Mouse (Mus musculus) hindbrain, postnatal 0 days (tissue): ENCODE results near the gene Ywhag. TPM values are rescaled to one million over a fixed set of nuclear protein-coding genes. Genes with fewer than 3 reads are reported as not detected.

ENCODE experiments used
- ATAC-seq: fragments of 200-750 bp; cut with Nextera tagmentation; 2 replicates; pipeline ENCODE4 v1.8.0; 2017; ENCODE audit warnings: mild to moderate bottlenecking, moderate TSS enrichment, moderate library complexity
- DNase-seq: peaks from one replicate; pipeline ENCODE4 v3.0.0-alpha.2; 2015; ENCODE audit warnings: low spot score
- H3K27ac ChIP-seq: fragments of 300-500 bp; sonication (generic); 2 replicates; pipeline ENCODE4 v1.5.1; 2014; ENCODE audit warnings: mild to moderate bottlenecking
- H3K27me3 ChIP-seq: fragments of 300-500 bp; sonication (generic); 2 replicates; pipeline ENCODE4 v1.6.1; 2014; ENCODE audit warnings: low read length, mixed read lengths; ENCODE audit not compliant: insufficient read depth
- H3K36me3 ChIP-seq: fragments of 300-500 bp; sonication (generic); 2 replicates; pipeline ENCODE4 v1.6.1; 2014; ENCODE audit warnings: low read length, mixed read lengths; ENCODE audit not compliant: insufficient read depth
- H3K4me1 ChIP-seq: fragments of 300-500 bp; sonication (generic); 2 replicates; pipeline ENCODE4 v1.6.1; 2014; ENCODE audit warnings: antibody characterized with exemption, low read length, mixed read lengths; ENCODE audit not compliant: insufficient read depth
- H3K4me2 ChIP-seq: fragments of 300-500 bp; sonication (generic); 2 replicates; pipeline ENCODE4 v1.6.1; 2014; ENCODE audit warnings: low read depth, mild to moderate bottlenecking, low read length, moderate library complexity, mixed read lengths
- H3K4me3 ChIP-seq: fragments of 300-500 bp; sonication (generic); 2 replicates; pipeline ENCODE4 v1.5.1; 2014; ENCODE audit warnings: low read length
- H3K9ac ChIP-seq: fragments of 300-500 bp; sonication (generic); replicated peaks from 2 replicates; pipeline ENCODE4 v1.6.1; 2014; ENCODE audit warnings: mild to moderate bottlenecking, low read length, moderate library complexity, mixed read lengths
- H3K9me3 ChIP-seq: fragments of 300-500 bp; sonication (generic); 2 replicates; pipeline ENCODE4 v1.6.1; 2016; ENCODE audit warnings: low read length, mixed read lengths
- CTCF ChIP-seq: IDR thresholded peaks from 2 replicates; pipeline ENCODE4 v1.5.1; 2016; ENCODE audit warnings: antibody characterized with exemption, control low read depth, low read depth
- WGBS: fragments of 180-500 bp; shearing (Covaris S2); extraction: QIAGEN DNeasy Blood & Tissue Kit; methylation state at CpG from one replicate; pipeline ENCODE4 v1.1.7; 2014; 5-methylcytosine and 5-hydroxymethylcytosine counted together
- polyA plus RNA-seq: library from polyadenylated mRNA; unstranded; fragments of >200 nt; fragmentation: Nextera tagmentation; extraction: Ambion mirVana; gene quantifications from 2 replicates; pipeline ENCODE4 v1.2.1, GENCODE M21; 2015
- total RNA-seq: library from RNA; depleted of rRNA; stranded (reverse); fragments of >200 nt; gene quantifications from 2 replicates; pipeline ENCODE4 v1.2.3, GENCODE M21; 2014

The Ywhag gene
- total and polyA plus RNA-seq, 2 experiments from 2014 or later: 334 to 782 TPM

- DNase-seq (no peak), ATAC-seq (no peak)
- Histone ChIP-seq H3K4me1 (no peaks in the 10 kb centered on the region), H3K4me3 (no peak overlapping the region), H3K9me3 (no peaks in the 10 kb centered on the region), H3K9ac (no peak overlapping the region), H3K27ac (no peak overlapping the region), H3K27me3 (no peaks in the 10 kb centered on the region; the same call in 1 of the 2 replicates), H3K4me2 (no peak overlapping the region), H3K36me3 (no peaks in the 10 kb centered on the region)
- WGBS: 58% methylated on average over 9 of the region's 9 CpGs
- no peak for TF ChIP-seq CTCF
These were observed 41.6 kb downstream of the Ywhag start for GRCm38 (mm10) chr5:135892589-135893351.

GRCm38 (mm10) chr5:135890920-135891319 is 43.5 kb downstream of the Ywhag start:
- 68% methylated on average over 3 of the region's 3 CpGs for WGBS
- no peak overlapping the region for H3K4me2 ChIP-seq
- H3K27ac ChIP-seq: no peak overlapping the region
- H3K4me3 ChIP-seq: no peak overlapping the region
- DNase-seq (no peak), ATAC-seq (no peak)
- no peak for TF ChIP-seq CTCF
- no peak overlapping the region for H3K9ac ChIP-seq
- no peaks in the 10 kb centered on the region for H3K4me1 ChIP-seq
- no peaks in the 10 kb centered on the region for H3K9me3 ChIP-seq
- no peaks in the 10 kb centered on the region for H3K36me3 ChIP-seq
- H3K27me3 ChIP-seq: peaks cover 3% of the 10 kb centered on the region; the same call in 1 of the 2 replicates

- peaks cover 3% of the 10 kb centered on the region; the same call in 1 of the 2 replicates for H3K27me3 ChIP-seq
- H3K27ac ChIP-seq: no peak overlapping the region
- ATAC-seq (no peak), DNase-seq (no peak)
- H3K4me2 ChIP-seq: no peak overlapping the region
- no peak overlapping the region for H3K4me3 ChIP-seq
- H3K36me3 ChIP-seq: no peaks in the 10 kb centered on the region
- TF ChIP-seq CTCF: no peak
- no peaks in the 10 kb centered on the region for H3K4me1 ChIP-seq
- no peak overlapping the region for H3K9ac ChIP-seq
- WGBS: 53% methylated on average over 4 of the region's 4 CpGs
- no peaks in the 10 kb centered on the region for H3K9me3 ChIP-seq
These were observed 44.1 kb downstream of the Ywhag start for GRCm38 (mm10) chr5:135890323-135890722.

- DNase-seq (no peak), ATAC-seq (no peak)
- 6% methylated on average over 30 of the region's 30 CpGs for WGBS
- H3K9me3 ChIP-seq: no peaks in the 10 kb centered on the region
- no peak overlapping the region for H3K27ac ChIP-seq
- no peaks in the 10 kb centered on the region for H3K4me1 ChIP-seq
- no peak for TF ChIP-seq CTCF
- no peak overlapping the region for H3K9ac ChIP-seq
- H3K36me3 ChIP-seq: no peaks in the 10 kb centered on the region
- H3K27me3 ChIP-seq: peaks cover 3% of the 10 kb centered on the region; the same call in 1 of the 2 replicates
- peak overlapping the region; percentile 42 for H3K4me2 ChIP-seq
- H3K4me3 ChIP-seq: peak overlapping the region; percentile 21
These were observed 45.8 kb downstream of the Ywhag start for GRCm38 (mm10) chr5:135888405-135889215.

- TF ChIP-seq CTCF: no peak
- peak within 1 kb of the TSS; percentile 30; the same call in 1 of the 2 replicates for H3K9ac ChIP-seq
- no peak within 1 kb of the TSS for H3K27ac ChIP-seq
- peak; percentile 46 for DNase-seq
- peaks cover 3% of the 10 kb centered on the region; the same call in 1 of the 2 replicates for H3K27me3 ChIP-seq
- no peaks in the 10 kb centered on the region for H3K9me3 ChIP-seq
- WGBS: under 1% methylated on average over 24 of the region's 24 CpGs
- no peaks in the 10 kb centered on the region for H3K4me1 ChIP-seq
- peak within 1 kb of the TSS; percentile 50 for H3K4me2 ChIP-seq
- ATAC-seq: peak; percentile 50; the same call in 1 of the 2 replicates
- peak within 1 kb of the TSS; percentile 26 for H3K4me3 ChIP-seq
- no peaks in the 10 kb centered on the region for H3K36me3 ChIP-seq
These were observed 46.7 kb downstream of the Ywhag start, which contains the start of gene Hspb1 for GRCm38 (mm10) chr5:135887675-135888102. TSS of gene Hspb1 (plus strand) at chr5:135887919.

GRCm38 (mm10) chr5:135884641-135885040 is 49.8 kb downstream of the Ywhag start:
- H3K9me3 ChIP-seq: no peaks in the 10 kb centered on the region
- WGBS: 68% methylated on average over 6 of the region's 6 CpGs
- no peak for ATAC-seq

More at GRCm38 (mm10) chr5:135884641-135885040, 49.8 kb downstream of the Ywhag start:
- Histone ChIP-seq H3K4me3 (no peak overlapping the region), H3K4me1 (no peaks in the 10 kb centered on the region), H3K27ac (no peak overlapping the region), H3K36me3 (no peaks in the 10 kb centered on the region), H3K4me2 (no peak overlapping the region), H3K9ac (no peak overlapping the region), H3K27me3 (0 out of 2 replicates have a peak, but pooled peaks cover 3% of the 10 kb centered on the region)
- no peak for TF ChIP-seq CTCF
- DNase-seq: no peak
